Mouse (Mus musculus) layer of hippocampus, adult 2 months (tissue): Measurements from ENCODE around the gene Tnn. TPM values are rescaled to one million over a fixed set of nuclear protein-coding genes. Genes with fewer than 3 reads are reported as not detected.
A peak's percentile ranks its signal among the peaks of the same experiment; 100 is the strongest.

Experiments
- DNase-seq, 2 experiments: peaks; one replicate each; pipeline ENCODE4 v3.0.0; 2022; ENCODE audit warnings: low spot score in 2 of 2
- H3K27ac ChIP-seq: fragments of 200-600 bp; 2 replicates; pipeline ENCODE4 v1.8.1; 2022
- H3K4me3 ChIP-seq: fragments of 200-600 bp; 2 replicates; pipeline ENCODE4 v1.8.1; 2022; ENCODE audit warnings: mild to moderate bottlenecking
- CTCF ChIP-seq: fragments of 200-600 bp; conservative IDR thresholded peaks from 2 replicates; pipeline ENCODE4 v1.8.1; 2022; ENCODE audit warnings: antibody characterized with exemption, mild to moderate bottlenecking, moderate library complexity
- total RNA-seq, 2 experiments: library from RNA; stranded (reverse); gene quantifications; 2 replicates each; pipeline ENCODE4 v1.2.3; 2021

Tnn gene
- total RNA-seq, 2 experiments from 2014 or later = 0.10 TPM; not detected in 1

DNA sequence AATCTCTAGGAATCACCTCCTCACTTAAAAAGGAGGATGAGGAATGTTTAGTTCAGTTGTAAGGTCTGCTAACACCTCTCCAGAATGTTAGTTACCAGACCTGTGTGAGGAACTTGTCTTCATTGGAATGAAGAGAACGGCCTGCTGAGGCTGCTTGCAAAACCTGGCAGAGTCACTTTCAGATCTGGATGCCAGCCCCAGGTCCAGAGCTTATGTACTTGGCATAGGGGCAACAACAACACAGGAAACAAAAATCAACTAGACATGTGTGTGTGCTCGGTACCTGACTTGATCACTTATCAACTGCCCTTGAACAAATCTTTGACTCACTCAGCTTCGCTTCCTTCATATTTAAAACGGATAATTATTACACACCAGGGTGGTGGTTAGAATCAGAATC is 106.6 kb downstream of the Tnn start:
- Histone ChIP-seq H3K4me3 (no peak overlapping the region), H3K27ac (no peak overlapping the region)
- no peak for DNase-seq
- no peak for TF ChIP-seq CTCF

DNA sequence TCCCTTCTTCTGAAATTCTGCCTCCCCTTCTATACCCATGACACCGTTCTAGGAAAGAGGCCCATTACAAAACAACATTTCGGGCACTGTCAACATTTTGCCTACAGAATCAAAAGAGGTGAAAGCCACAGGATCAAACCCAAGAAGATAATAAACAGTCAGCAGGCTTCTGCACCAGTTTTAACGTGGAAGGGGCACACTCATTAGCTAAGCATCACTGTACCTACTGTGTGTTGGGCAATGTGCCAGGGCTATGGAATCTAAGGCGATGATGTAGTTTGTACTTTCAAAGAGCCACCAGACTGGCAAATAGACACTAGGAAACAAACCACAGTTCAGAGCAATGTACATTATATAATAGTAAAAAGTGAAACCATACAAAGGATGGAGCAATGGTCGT is 107.4 kb downstream of the Tnn start:
- H3K27ac ChIP-seq = no peak overlapping the region
- no peak overlapping the region for H3K4me3 ChIP-seq
- TF ChIP-seq CTCF = no peak
- DNase-seq = no peak

DNA sequence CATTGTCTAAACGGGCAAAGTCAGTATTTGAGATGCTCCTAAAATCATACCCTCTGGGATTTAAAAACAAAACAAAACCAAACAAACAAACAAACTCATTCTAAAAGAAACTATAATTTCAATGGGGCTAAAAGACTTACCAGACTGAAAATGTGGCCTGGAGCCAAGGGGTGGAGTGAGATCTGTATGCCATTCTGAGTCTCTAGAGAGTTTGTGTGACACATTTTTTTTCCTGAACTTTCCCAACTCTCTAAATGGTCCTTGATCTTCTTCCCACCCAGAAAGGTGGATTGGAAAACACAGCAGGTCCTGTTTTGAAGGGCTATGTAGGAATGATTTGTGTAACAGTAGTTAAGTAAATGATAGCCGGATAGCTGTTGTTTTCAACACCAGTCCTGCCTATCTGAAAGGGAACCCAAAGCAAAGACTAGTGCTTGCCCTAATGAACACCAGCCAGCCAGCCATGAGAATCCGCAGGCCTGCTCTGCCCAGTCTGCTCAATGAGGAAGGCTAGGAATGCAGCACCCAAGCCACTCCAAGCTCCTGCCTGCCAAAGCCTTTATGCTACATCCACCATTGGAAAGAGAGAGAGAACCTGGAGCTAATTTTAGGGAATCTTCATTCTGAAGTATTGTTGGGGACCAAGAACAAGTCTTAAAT is 108.2 kb downstream of the Tnn start:
- Histone ChIP-seq H3K4me3 (peak overlapping the region; percentile 52), H3K27ac (peak overlapping the region; percentile 56; the same call in 1 of the 2 replicates)
- DNase-seq = no peak
- TF ChIP-seq CTCF = no peak

DNA sequence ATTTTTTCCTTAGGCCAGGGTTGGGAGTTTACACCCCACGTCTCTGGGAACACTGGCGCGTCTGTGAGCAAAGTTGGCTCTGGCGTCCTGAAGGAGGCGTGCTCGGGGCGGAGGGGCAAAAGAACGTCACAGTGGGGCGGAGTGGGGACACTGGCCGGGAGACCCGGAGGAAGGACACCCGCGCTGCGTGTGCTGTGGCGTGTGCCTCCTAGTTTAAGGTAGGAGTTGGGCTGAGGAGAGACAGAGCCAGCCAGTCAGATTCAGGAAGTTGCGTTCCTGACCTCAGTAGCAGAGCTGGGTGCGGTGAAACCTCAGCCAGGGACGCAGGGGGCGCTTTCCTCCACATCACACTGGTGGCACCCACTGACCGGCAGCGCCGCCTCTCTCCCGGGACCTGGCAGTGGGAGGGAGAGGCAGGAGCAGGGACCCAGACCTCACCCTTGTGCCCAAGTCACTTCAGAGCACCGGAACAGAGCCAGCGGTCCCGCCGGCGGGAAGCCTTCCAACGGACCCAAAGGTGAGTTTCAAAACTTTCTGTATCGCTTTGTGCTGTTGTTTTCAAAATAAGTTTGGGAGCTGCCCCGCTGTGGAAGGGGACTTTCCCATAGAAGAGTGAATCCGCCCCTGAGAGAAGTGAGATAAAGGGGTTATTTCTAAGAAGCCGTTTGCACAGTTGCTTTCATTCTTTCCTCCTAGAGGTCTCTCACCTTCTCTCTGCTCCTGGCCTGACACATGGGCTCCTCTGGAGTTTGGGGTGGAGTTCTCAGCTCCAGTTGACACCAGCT is 109.0 kb downstream of the Tnn start, which contains the start of gene 4930523C07Rik:
4930523C07Rik (plus strand) TSS at position 146 of the 785 bp plus-strand sequence.
- peak; percentile 63 for TF ChIP-seq CTCF

DNA sequence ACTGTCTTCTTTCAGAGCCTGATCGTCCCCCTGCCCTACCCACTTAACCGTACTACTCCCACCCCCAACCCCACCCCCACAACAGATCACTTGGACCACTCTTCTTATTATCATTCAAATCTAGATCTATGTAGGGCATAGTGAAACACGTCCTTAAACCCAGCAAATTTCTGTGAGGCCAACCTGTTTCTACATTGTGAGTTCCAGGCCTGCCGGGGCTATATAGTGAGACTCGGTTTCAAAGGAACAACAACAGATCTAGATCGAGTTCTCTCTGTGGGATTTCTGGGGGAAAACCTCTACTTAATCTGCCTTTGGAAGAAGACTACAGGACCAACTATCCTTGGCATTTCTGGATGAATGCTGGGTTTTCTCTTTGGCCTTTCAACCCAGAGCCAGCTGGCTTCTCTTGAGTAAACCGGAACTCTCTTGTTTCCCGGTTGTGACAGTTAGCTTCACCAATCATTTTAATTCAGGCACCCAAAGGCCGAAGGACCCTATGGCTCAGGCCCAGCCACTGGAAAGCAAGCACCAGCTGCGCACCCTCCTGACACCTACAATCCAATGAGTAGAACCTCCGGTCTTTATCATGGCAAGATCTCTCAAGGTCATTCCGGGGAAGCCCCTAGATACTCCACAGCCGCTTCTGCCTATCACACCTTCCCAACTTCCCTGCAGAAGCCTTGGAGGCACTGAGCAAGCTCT is 110.0 kb downstream of the Tnn start:
- H3K27ac ChIP-seq = no peak overlapping the region
- TF ChIP-seq CTCF = no peak
- DNase-seq = no peak
- H3K4me3 ChIP-seq = no peak overlapping the region

More for the DNA sequence above, 109.0 kb downstream of the Tnn start, which contains the start of gene 4930523C07Rik:
- Histone ChIP-seq H3K27ac (peak within 1 kb of the TSS; percentile 56; the same call in 1 of the 2 replicates), H3K4me3 (peak within 1 kb of the TSS; percentile 52)
- no peak for DNase-seq

DNA sequence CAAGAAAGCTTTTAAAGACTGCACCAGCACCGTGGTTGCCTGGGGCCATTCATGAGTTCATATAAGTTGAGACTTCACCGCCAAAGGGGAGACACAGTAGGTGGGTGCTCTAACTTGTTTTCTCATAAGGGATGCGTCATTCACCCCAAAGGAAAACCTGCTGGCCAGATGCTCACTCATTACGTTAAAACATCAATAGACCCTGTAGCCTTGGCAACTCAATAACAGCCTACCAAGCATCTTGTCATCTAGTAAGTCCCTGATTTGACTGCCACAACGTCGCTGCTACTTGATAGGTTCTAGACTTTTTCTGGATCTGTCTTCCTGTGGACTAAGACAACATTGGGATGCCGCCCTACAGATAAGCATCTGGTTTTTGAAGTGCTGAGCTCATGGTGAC is 111.0 kb downstream of the Tnn start:
- Histone ChIP-seq H3K4me3 (no peak overlapping the region), H3K27ac (no peak overlapping the region)
- no peak for TF ChIP-seq CTCF
- no peak for DNase-seq

DNA sequence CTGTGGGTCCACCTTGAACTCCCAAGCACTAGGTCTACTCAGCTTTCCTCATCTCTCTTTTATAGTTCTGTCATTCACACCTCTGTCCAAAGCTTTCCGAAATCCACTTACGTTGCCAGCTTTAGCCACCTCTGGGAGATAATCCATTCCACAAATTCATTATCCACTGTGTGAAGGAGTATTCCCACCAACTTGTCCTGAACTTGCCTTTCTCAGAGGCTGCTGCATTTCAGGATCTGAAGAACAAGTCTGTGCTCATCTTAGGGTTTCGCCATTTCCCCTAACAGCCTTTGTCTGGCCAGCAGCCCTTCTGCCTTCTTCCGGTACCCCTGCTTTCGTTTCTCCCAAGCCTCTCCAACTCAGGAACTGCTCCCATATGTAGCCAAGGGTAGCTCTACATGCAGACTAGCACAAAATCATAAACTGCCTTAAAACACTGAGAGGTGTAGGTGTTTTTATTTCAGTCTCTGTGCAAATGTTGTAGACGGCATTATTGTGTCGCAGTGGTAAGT is 112.1 kb downstream of the Tnn start:
- H3K4me3 ChIP-seq = no peak overlapping the region
- H3K27ac ChIP-seq = no peak overlapping the region
- DNase-seq = no peak
- no peak for TF ChIP-seq CTCF

DNA sequence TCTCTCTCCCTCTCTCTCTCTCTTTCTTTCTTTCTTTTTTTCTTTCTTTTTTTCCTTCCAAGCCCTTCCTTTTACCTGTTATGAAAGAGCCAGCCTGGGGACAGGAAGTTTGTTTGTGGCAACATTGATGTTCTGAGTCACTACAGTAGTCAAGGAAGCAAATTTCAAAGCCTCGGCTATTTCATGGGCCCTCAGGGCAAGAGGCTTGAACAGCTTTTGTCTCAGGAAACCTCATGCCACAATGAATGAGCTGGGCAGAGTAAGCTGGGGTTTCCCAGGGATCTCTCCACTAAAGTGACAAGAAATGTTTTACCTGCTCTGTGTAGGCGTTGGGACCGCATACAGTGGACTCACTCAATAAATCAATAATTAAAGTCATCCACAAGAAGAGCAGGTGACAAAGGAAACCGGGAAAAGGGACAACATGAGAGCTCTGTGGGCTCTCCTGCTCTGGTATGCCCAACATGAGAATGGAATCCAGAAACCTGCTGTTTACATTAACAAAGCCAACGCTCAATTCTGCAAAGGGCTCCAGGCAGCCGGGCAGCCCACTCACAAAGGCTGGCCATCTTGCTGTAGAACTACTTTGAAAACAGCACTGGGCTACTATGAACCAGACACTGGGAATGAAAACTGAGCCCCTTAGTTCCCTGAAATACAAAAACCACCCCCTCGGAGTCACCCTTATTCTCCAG is 113.3 kb downstream of the Tnn start:
- no peak for DNase-seq
- no peak for TF ChIP-seq CTCF
- Histone ChIP-seq H3K4me3 (no peak overlapping the region), H3K27ac (no peak overlapping the region)

DNA sequence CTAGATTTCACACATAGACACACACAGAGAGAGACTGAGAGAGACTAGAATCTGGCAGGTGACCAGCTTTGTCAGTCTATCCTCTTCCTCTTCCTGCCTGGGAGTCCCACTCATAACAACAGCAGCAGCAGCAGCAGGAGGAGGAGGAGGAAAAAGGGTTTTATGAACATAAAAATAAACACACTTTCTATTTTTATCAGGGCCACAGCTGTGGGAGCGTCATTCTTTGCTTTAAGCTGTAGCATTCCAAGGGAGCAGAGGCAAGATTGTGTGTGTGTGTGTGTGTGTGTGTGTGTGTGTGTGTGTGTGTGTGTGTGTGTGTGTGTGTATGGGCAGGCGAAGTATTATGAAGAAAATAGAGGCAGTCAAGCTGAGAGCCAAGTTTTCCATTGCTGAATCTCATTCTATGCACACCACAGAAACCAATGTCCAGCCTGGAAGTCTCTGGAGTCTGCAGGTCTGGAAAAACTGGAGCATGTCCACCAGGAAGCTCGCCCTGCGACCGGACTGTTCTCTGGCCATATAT is 116.3 kb downstream of the Tnn start:
- no peak for TF ChIP-seq CTCF
- no peak for DNase-seq

DNA sequence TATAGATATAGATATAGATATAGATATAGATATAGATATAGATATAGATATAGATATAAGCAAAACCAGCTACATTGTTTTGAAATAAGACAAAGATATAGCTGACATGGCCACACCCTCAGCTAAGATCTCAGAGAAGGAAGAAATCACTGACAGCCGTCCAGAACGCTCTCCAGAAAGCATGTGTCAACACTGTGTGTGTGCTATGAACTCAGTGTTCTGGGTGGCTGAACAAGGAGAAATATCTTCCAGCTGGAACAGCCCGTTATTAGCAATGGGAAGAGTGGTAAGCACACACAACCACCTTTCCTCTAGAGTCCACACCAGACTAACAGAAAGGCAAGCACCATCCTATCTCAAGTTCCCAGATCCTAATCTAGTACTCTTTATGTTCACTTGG is 117.8 kb downstream of the Tnn start:
- no peak for DNase-seq
- no peak overlapping the region for H3K4me3 ChIP-seq
- H3K27ac ChIP-seq = no peak overlapping the region
- no peak for TF ChIP-seq CTCF

More for the DNA sequence above, 116.3 kb downstream of the Tnn start:
- H3K27ac ChIP-seq = peak overlapping the region; percentile 10; the same call in 1 of the 2 replicates
- H3K4me3 ChIP-seq = no peak overlapping the region

Other genes starting within 250 kb of the Tnn start
- gene 4930523C07Rik, start 109.2 kb downstream of the Tnn start, total RNA-seq = 1 to 10 TPM; 2.2 to 2.3 TPM
- gene Mrps14, start 41.6 kb upstream of the Tnn start, total RNA-seq = 10 to 100 TPM; 61.7 to 65.0 TPM
- 10 to 100 TPM; 88.7 to 91.3 TPM for gene Cacybp, start 59.3 kb upstream of the Tnn start, total RNA-seq